In the genomic region with DNA sequence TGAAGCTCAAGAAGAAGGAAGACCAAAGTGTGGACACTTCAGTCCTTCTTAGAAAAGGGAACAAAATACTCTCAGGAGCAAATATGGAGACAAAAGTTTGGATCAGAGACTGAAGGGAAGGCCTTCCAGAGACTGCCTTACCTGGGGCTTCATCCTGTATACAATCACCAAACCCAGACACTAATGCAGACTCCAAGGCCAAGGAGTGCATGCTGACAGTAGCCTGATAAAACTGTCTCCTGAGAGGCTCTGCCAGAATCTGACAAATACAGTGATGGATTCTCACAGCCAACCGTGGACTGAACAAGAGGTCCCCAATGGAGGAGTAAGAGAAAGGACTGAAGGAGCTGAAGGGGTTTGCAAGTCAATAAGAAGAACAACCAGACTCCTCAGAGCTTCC, we compare ENCODE assay signal across 29 mouse cellular contexts.
"Had no signal": no experiment of that assay in that cellular context is flagged by ENCODE, and none has a peak within 500 bp of the region (broad histone marks: within the 10 kb centered on the region; RNA-seq: fewer than 3 reads in every experiment).

No protein-coding gene starts in this region.

- H3K4me2 ChIP-seq: limb, embryonic 12.5 days; limb, embryonic 13.5 days; limb, embryonic 15.5 days; liver, embryonic 15.5 days; lung, embryonic 14.5 days; lung, embryonic 15.5 days; midbrain, embryonic 11.5 days; midbrain, embryonic 12.5 days; midbrain, embryonic 13.5 days; midbrain, embryonic 15.5 days; neural tube, embryonic 12.5 days; neural tube, embryonic 13.5 days had no signal

- H3K27ac ChIP-seq: left cerebral cortex, adult 2 months; limb, embryonic 10.5 days; limb, embryonic 12.5 days; limb, embryonic 13.5 days; limb, embryonic 15.5 days; liver, embryonic 14.5 days; liver, embryonic 15.5 days; lung, embryonic 15.5 days; macrophage; midbrain, embryonic 10.5 days; midbrain, embryonic 12.5 days; midbrain, embryonic 13.5 days; midbrain, embryonic 15.5 days; neural tube, embryonic 12.5 days; neural tube, embryonic 13.5 days had no signal

- H3K4me3 ChIP-seq: left cerebral cortex, adult 2 months; limb, embryonic 10.5 days; limb, embryonic 12.5 days; limb, embryonic 13.5 days; limb, embryonic 15.5 days; liver, embryonic 15.5 days; lung, embryonic 15.5 days; megakaryocyte, embryonic 14.5 days; midbrain, embryonic 10.5 days; midbrain, embryonic 12.5 days; midbrain, embryonic 13.5 days; midbrain, embryonic 15.5 days; myocyte; neural tube, embryonic 12.5 days; neural tube, embryonic 13.5 days had no signal

- H3K9me3 ChIP-seq: limb, embryonic 10.5 days; limb, embryonic 12.5 days; limb, embryonic 13.5 days; limb, embryonic 15.5 days; liver, embryonic 15.5 days; lung, embryonic 15.5 days; megakaryocyte, embryonic 14.5 days; midbrain, embryonic 10.5 days; midbrain, embryonic 12.5 days; midbrain, embryonic 13.5 days; midbrain, embryonic 15.5 days; neural tube, embryonic 12.5 days; neural tube, embryonic 13.5 days had no signal

- H3K36me3 ChIP-seq: limb, embryonic 10.5 days; limb, embryonic 12.5 days; limb, embryonic 13.5 days; limb, embryonic 15.5 days; liver, embryonic 15.5 days; lung, embryonic 15.5 days; midbrain, embryonic 10.5 days; midbrain, embryonic 12.5 days; midbrain, embryonic 13.5 days; midbrain, embryonic 15.5 days; neural tube, embryonic 12.5 days; neural tube, embryonic 13.5 days had no signal

- H3K9ac ChIP-seq: limb, embryonic 12.5 days; limb, embryonic 13.5 days; limb, embryonic 15.5 days; liver, embryonic 14.5 days; liver, embryonic 15.5 days; lung, embryonic 14.5 days; lung, embryonic 15.5 days; midbrain, embryonic 12.5 days; midbrain, embryonic 13.5 days; midbrain, embryonic 15.5 days; neural tube, embryonic 12.5 days; neural tube, embryonic 13.5 days had no signal

- ATAC-seq: lung, postnatal 0 days; midbrain, embryonic 13.5 days; midbrain, embryonic 15.5 days; midbrain, embryonic 16.5 days had no signal

- H3K4me1 ChIP-seq: limb, embryonic 10.5 days; limb, embryonic 12.5 days; limb, embryonic 13.5 days; limb, embryonic 15.5 days; liver, embryonic 15.5 days; lung, embryonic 15.5 days; megakaryocyte, embryonic 14.5 days; midbrain, embryonic 10.5 days; midbrain, embryonic 12.5 days; midbrain, embryonic 13.5 days; midbrain, embryonic 15.5 days; neural tube, embryonic 12.5 days; neural tube, embryonic 13.5 days had no signal

- DNase-seq: left cerebral cortex, postnatal 4 days; lung, adult 18-20 months; lung, adult 2 months; lung, embryonic 14.5 days; lung, postnatal 10 days; lung, postnatal 14 days; lung, postnatal 36 days; lung, postnatal 4 days; midbrain, embryonic 14.5 days had no signal

- H3K27me3 ChIP-seq: limb, embryonic 12.5 days; limb, embryonic 13.5 days; limb, embryonic 15.5 days; liver, embryonic 15.5 days; lung, embryonic 15.5 days; megakaryocyte, embryonic 14.5 days; midbrain, embryonic 12.5 days; midbrain, embryonic 13.5 days; midbrain, embryonic 15.5 days; neural tube, embryonic 12.5 days; neural tube, embryonic 13.5 days had no signal
